ENCODE assay signal across 9 mouse cellular contexts in the genomic region with DNA sequence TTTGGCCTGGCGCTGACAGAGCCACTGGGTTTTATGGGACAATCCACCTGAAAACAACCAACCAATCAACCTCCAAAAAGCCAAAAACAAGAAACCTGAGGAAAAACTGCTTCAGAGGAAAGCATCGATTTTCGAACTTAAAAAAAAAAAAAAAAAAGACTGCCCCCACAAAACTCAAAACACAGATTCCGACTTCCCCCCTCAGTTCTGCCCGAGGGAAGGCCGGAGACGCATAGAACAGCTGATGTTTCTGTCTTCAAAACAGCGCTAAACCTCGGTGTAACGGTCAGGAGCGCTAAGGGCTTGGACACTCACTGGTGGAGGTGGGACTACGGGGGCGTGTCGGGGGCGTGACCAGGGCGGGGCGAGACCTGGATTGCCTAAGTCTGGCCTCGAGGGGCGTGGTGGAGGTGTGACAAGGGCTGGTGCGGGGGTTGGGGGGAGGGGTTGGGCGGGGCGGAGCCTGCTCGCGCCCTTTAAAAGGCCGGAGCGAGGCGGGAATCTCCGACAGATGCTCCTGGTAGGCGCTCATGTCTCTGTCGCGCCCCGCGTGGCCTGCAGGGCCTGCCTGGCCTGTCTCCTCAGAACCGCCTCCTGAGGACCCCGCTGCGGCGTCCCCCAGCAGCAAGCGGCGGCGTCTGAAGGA. TPM values are rescaled to one million over a fixed set of nuclear protein-coding genes. Genes with fewer than 3 reads are reported as not detected.
A peak's percentile ranks its signal among the peaks of the same experiment; 100 is the strongest.
DNase-seq lines count a peak whose midpoint lies in the region; ATAC-seq lines count a peak whose summit lies in the region.
"Had no signal": no experiment of that assay in that cellular context is flagged by ENCODE, and none has a peak within 500 bp of the region (broad histone marks: within the 10 kb centered on the region; RNA-seq: fewer than 3 reads in every experiment).

Gene Rad51ap2 (plus strand): TSS at position 531 of the 646 bp plus-strand sequence.

- peak; percentile 100 for ATAC-seq in intestine, embryonic 16.5 days
- peak; percentile 92 for ATAC-seq in megakaryocyte-erythroid progenitor cell, adult 5-6 weeks (replicated peaks; ENCODE audit: low FRiP score, low TSS enrichment, poor library complexity, severe bottlenecking)
- ATAC-seq in activated CD4-positive, CD25-positive, alpha-beta regulatory T cell, adult 4 months = no peak

- H3K36me3 ChIP-seq in intestine, embryonic 16.5 days (ENCODE audit: control insufficient read depth, insufficient read depth, low read length) = no peaks in the 10 kb centered on the region

- DNase-seq in adrenal gland, postnatal 36 days = peak; percentile 96
- DNase-seq in embryo, embryonic 11.5 days (ENCODE audit: low read depth, low spot score) = peak; percentile 88
- DNase-seq in gastrocnemius, postnatal 4 days (ENCODE audit: low spot score in 2 of 2) = peak; percentile 55 to 84
- peak; percentile 72 to 88 for DNase-seq in left cerebral cortex, postnatal 25 days (ENCODE audit: low spot score in 2 of 2)
- DNase-seq in right cerebral cortex, postnatal 36 days (ENCODE audit: low spot score in 2 of 2) = peak; percentile 82

- H3K4me1 ChIP-seq in intestine, embryonic 16.5 days (ENCODE audit: control insufficient read depth, insufficient read depth, low read length) = peaks cover 3% of the 10 kb centered on the region; the same call in 1 of the 2 replicates

- H3K27me3 ChIP-seq in intestine, embryonic 16.5 days (replicated peaks; ENCODE audit: control insufficient read depth, insufficient read depth, low read length) = no peaks in the 10 kb centered on the region; the same call in 1 of the 2 replicates

- H3K4me2 ChIP-seq in intestine, embryonic 16.5 days (ENCODE audit: low read depth, low read length) = peak within 1 kb of the TSS; percentile 82

- WGBS in intestine, embryonic 16.5 days = 1% methylated on average over 39 of the region's 40 CpGs

- H3K4me3 ChIP-seq in intestine, embryonic 16.5 days (ENCODE audit: low read length) = peak within 1 kb of the TSS; percentile 51

- intact Hi-C loops in left cerebral cortex, postnatal 25 days (cut with DNase I) = loop anchor here (1.0 to 5.0 kb wide), 5 partner anchors 19 to 692 kb away; partner anchors contain the start of gene Vsnl1

- no peaks in the 10 kb centered on the region for H3K9me3 ChIP-seq in intestine, embryonic 16.5 days (ENCODE audit: control insufficient read depth, low read length)

- H3K27ac ChIP-seq in intestine, embryonic 16.5 days (ENCODE audit: low read length) = no peak within 1 kb of the TSS

- peak within 1 kb of the TSS; percentile 57 for H3K9ac ChIP-seq in intestine, embryonic 16.5 days (ENCODE audit: low read depth, low read length)

RNA-seq across cellular contexts. Expression of gene Rad51ap2, which starts in this region (rescaled TPM):
- total RNA-seq in adrenal gland, postnatal 36 days (2021) = under 1 TPM; 0.10 to 0.20 TPM
- total RNA-seq in gastrocnemius, postnatal 4 days (2021) = under 1 TPM; 0.16 to 0.17 TPM
- polyA plus RNA-seq in intestine, embryonic 16.5 days (2015; fragmentation: Nextera tagmentation; extraction: Ambion mirVana) = 0.06 and 0.13 TPM in 2 replicates
- total RNA-seq in left cerebral cortex, postnatal 25 days (2021) = 1 to 10 TPM; 2.4 to 2.5 TPM
- total RNA-seq in megakaryocyte-erythroid progenitor cell, adult 5-6 weeks (2014; fragmentation: Nextera tagmentation) = not detected in 2 replicates
- not detected in 2 replicates for total RNA-seq in megakaryocyte-erythroid progenitor cell, adult 5-6 weeks (2017)
- polyA plus RNA-seq in activated CD4-positive, CD25-positive, alpha-beta regulatory T cell, adult 4 months (2017; shearing (Covaris generic)) = under 1 TPM in 1 of 2 experiments, not detected in 1; 0.11 TPM
- polyA plus RNA-seq: gonadal fat pad, adult 2 months had no signal

Comparison
In these comparisons a context has a peak if more than half of its experiments do, and no peak if none do; other contexts are left out.
1. Peak in DNase-seq in adrenal gland, postnatal 36 days; RNA of the gene not detected or under 1 TPM.
2. Peak in DNase-seq in gastrocnemius, postnatal 4 days; RNA of the gene not detected or under 1 TPM.
3. Peak in ATAC-seq, H3K4me3 ChIP-seq, H3K9ac ChIP-seq and H3K4me2 ChIP-seq in intestine, embryonic 16.5 days; RNA of the gene not detected or under 1 TPM.
4. Peak in ATAC-seq in megakaryocyte-erythroid progenitor cell, adult 5-6 weeks; RNA of the gene not detected or under 1 TPM.